Mouse (Mus musculus): ENCODE measurements around the gene Gm45717. TPM values are rescaled to one million over a fixed set of nuclear protein-coding genes. Genes with fewer than 3 reads are reported as not detected.

Gene Gm45717
- polyA plus RNA-seq, 1 experiment from 2014 or later, result not detected

GRCm38 (mm10) chr7:140961416-140961815 lies 5.7 kb upstream of the Gm45717 start:
- Histone ChIP-seq H3K27me3 (no peaks in the 10 kb centered on the region), H3K4me2 (replicated peaks) (no peak overlapping the region), H3K4me1 (peaks cover 8% of the 10 kb centered on the region), H3K4me3 (no peak overlapping the region), H3K9me3 (no peaks in the 10 kb centered on the region), H3K9ac (replicated peaks) (no peak overlapping the region), H3K27ac (replicated peaks) (no peak overlapping the region), H3K36me3 (no peaks in the 10 kb centered on the region)
- WGBS, result 59% methylated on average over 2 of the region's 2 CpGs
- ATAC-seq (replicated peaks), result no peak

GRCm38 (mm10) chr7:140960026-140960425 lies 4.3 kb upstream of the Gm45717 start:
- Histone ChIP-seq H3K4me2 (replicated peaks) (no peak overlapping the region), H3K9ac (replicated peaks) (no peak overlapping the region), H3K36me3 (no peaks in the 10 kb centered on the region), H3K27me3 (no peaks in the 10 kb centered on the region), H3K27ac (replicated peaks) (no peak overlapping the region), H3K4me3 (no peak overlapping the region), H3K4me1 (peaks cover 11% of the 10 kb centered on the region), H3K9me3 (no peaks in the 10 kb centered on the region)
- ATAC-seq (replicated peaks), result no peak
- WGBS, result 42% methylated on average over 5 of the region's 5 CpGs

- Histone ChIP-seq H3K27ac (replicated peaks) (no peak overlapping the region), H3K27me3 (no peaks in the 10 kb centered on the region), H3K9ac (replicated peaks) (no peak overlapping the region), H3K4me3 (no peak overlapping the region), H3K4me2 (replicated peaks) (no peak overlapping the region), H3K4me1 (peaks cover 12% of the 10 kb centered on the region), H3K36me3 (no peaks in the 10 kb centered on the region), H3K9me3 (no peaks in the 10 kb centered on the region)
- ATAC-seq (replicated peaks), result no peak
- WGBS, result 2% methylated on average over 9 of the region's 9 CpGs
Observed at GRCm38 (mm10) chr7:140959181-140959901, 3.6 kb upstream of the Gm45717 start.

DNA sequence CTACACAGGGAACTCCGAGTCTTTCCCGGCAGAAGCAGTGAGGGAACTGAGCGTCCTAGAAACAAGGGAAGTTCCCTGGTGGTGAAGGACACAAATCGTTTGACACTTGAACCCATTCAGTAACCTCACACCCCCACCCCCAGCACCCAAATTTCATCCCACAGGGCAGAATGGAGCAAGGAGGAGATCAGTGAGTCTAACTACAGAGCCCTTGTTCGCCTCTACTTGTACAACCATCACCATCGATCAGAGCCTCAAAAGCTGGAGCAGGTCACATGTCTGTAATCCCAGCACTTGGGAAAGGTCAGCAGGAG lies 776 bp upstream of the Gm45717 start:
- no peak for ATAC-seq (replicated peaks)
- Histone ChIP-seq H3K4me3 (no peak overlapping the region), H3K27ac (replicated peaks) (no peak overlapping the region), H3K27me3 (no peaks in the 10 kb centered on the region), H3K36me3 (no peaks in the 10 kb centered on the region), H3K9me3 (no peaks in the 10 kb centered on the region), H3K9ac (replicated peaks) (no peak overlapping the region), H3K4me2 (replicated peaks) (no peak overlapping the region), H3K4me1 (peaks cover 12% of the 10 kb centered on the region)
- 61% methylated on average over 6 of the region's 6 CpGs for WGBS

DNA sequence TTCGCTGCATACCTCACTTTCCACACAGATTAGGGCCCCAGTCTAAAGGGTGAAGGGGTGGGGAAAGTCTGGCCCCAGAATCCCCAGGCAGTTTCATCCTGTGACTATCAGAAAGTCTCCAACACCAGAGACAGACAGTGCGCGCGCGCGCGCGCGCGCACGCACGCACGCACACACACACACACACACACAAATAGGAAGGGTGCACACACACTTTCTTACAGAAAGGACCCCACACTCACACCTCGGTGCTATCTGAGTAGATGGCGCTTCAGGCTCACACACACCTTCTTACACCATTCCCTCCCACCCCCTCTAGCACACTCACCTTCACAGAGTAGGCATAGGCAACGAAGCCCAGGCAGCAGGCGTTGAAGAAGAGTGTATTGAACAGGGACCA lies 395 bp downstream of the Gm45717 start:
- H3K4me3 ChIP-seq, result peak overlapping the region; percentile 33
- no peaks in the 10 kb centered on the region for H3K36me3 ChIP-seq
- no peak overlapping the region for H3K27ac ChIP-seq (replicated peaks)
- peak overlapping the region; percentile 38 for H3K4me2 ChIP-seq (replicated peaks)
- 0 out of 2 replicates have a peak, but pooled peaks have one; percentile 38 for ATAC-seq (replicated peaks)
- peak overlapping the region; percentile 16 for H3K9ac ChIP-seq (replicated peaks)
- H3K4me1 ChIP-seq, result peaks cover 12% of the 10 kb centered on the region
- 19% methylated on average over 17 of the region's 17 CpGs for WGBS
- no peaks in the 10 kb centered on the region for H3K9me3 ChIP-seq
- H3K27me3 ChIP-seq, result no peaks in the 10 kb centered on the region

DNA sequence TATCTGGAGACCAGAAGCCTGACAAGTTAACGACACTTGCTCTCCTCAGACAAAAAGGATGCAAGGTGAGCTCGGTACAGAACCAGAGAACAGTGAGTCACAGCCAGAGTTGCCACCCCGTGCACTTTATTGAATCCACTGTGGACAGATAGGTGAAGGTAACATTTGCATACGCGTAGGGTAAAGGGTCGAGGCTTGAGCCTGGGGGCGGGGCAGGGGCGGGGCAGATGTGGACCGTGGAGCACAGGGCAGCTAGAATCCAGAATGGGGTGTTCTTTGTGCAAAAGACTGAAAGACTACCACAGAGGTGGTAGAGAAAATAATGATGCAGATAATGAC lies 1.0 kb downstream of the Gm45717 start:
- H3K4me2 ChIP-seq (replicated peaks), result peak overlapping the region; percentile 38
- ATAC-seq (replicated peaks), result no peak
- H3K4me1 ChIP-seq, result peaks cover 12% of the 10 kb centered on the region
- no peaks in the 10 kb centered on the region for H3K9me3 ChIP-seq
- H3K27me3 ChIP-seq, result no peaks in the 10 kb centered on the region
- no peaks in the 10 kb centered on the region for H3K36me3 ChIP-seq
- peak overlapping the region; percentile 33 for H3K4me3 ChIP-seq
- WGBS, result 11% methylated on average over 9 of the region's 9 CpGs
- H3K27ac ChIP-seq (replicated peaks), result no peak overlapping the region
- H3K9ac ChIP-seq (replicated peaks), result peak overlapping the region; percentile 16; the same call in 1 of the 2 replicates

DNA sequence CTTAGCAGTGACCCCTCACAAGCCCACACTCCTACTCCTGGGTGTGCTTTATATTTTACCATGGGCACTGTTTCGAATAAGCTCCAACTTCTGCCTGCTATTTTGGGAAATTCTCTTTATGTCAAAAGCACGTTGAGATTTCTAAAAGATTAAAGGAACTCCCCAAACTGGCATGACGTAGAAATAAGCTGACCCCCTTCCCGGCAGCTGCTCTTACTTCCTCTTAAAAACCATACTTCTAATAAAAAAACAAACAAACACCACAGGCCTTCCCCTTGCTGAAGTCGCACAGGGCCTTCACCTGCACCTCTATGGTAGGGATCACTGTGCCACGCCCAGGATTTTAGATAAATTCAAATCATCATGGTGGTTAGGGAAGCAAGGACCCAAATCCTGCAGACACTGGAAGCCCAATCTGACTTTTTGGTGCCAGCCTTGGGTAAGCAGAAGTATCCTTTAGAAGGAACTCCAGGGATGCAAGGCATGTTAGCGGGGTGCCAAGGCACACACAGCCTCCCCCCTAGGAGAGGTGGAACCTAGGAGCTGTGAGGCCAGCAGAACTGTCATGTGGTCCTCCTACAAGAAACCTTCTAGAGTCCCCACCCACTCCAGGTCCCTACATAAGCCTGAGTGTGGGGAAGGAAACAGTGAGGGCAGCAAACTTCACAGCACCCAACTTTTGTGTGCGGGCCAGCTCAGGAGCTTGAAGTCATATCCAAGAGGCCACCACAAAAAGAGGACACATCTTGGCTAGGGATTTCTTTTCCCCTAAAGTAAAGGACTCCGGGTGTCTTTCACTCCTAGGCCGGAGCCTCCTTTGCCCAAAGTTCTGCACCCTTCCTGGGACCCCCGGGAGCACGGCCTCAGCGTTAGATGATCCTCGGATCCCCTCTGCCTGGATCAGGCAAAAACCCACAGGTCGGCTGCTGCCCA lies 1.7 kb downstream of the Gm45717 start:
- no peak for ATAC-seq (replicated peaks)
- no peak overlapping the region for H3K9ac ChIP-seq (replicated peaks)
- peak overlapping the region; percentile 38; the same call in 1 of the 2 replicates for H3K4me2 ChIP-seq (replicated peaks)
- no peaks in the 10 kb centered on the region for H3K27me3 ChIP-seq
- 68% methylated on average over 15 of the region's 15 CpGs for WGBS
- H3K4me1 ChIP-seq, result peaks cover 5% of the 10 kb centered on the region
- H3K27ac ChIP-seq (replicated peaks), result no peak overlapping the region
- H3K36me3 ChIP-seq, result no peaks in the 10 kb centered on the region
- H3K9me3 ChIP-seq, result no peaks in the 10 kb centered on the region
- peak overlapping the region; percentile 33; the same call in 1 of the 2 replicates for H3K4me3 ChIP-seq

- ATAC-seq (replicated peaks), result no peak
- Histone ChIP-seq H3K9ac (replicated peaks) (no peak overlapping the region), H3K9me3 (no peaks in the 10 kb centered on the region), H3K27ac (replicated peaks) (no peak overlapping the region), H3K36me3 (no peaks in the 10 kb centered on the region), H3K4me2 (replicated peaks) (no peak overlapping the region), H3K4me1 (peaks cover 4% of the 10 kb centered on the region; the same call in 1 of the 2 replicates), H3K27me3 (no peaks in the 10 kb centered on the region), H3K4me3 (no peak overlapping the region)
- WGBS, result 91% methylated on average over 11 of the region's 11 CpGs
Observed at GRCm38 (mm10) chr7:140953133-140953532, 2.6 kb downstream of the Gm45717 start.

DNA sequence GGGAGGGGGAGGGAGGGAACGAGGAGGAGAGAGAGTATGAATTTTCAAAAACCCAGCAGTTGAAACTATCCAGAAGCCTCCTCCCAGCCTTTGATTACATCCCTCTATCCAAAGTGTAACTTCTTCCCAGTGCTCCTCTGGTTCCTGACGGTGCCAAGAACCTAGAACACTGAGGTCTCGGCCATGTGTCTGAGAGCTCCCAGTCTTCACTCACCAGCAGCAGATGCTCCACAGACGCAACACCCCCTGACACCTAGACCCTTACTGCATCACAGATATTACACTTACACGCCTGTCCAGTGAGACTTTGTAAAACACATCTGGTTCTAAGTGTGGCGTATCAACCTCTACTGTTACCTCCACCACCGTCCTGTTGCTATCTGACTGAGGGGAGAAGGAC lies 3.3 kb downstream of the Gm45717 start:
- no peak overlapping the region for H3K4me2 ChIP-seq (replicated peaks)
- no peaks in the 10 kb centered on the region for H3K36me3 ChIP-seq
- peaks cover 4% of the 10 kb centered on the region; the same call in 1 of the 2 replicates for H3K4me1 ChIP-seq
- H3K27me3 ChIP-seq, result no peaks in the 10 kb centered on the region
- H3K9me3 ChIP-seq, result no peaks in the 10 kb centered on the region
- no peak overlapping the region for H3K4me3 ChIP-seq
- H3K27ac ChIP-seq (replicated peaks), result no peak overlapping the region
- H3K9ac ChIP-seq (replicated peaks), result no peak overlapping the region
- WGBS, result 89% methylated on average over 7 of the region's 7 CpGs
- no peak for ATAC-seq (replicated peaks)

GRCm38 (mm10) chr7:140951765-140952164 lies 4.0 kb downstream of the Gm45717 start:
- H3K9ac ChIP-seq (replicated peaks), result no peak overlapping the region
- H3K4me3 ChIP-seq, result no peak overlapping the region
- H3K4me1 ChIP-seq, result peaks cover 4% of the 10 kb centered on the region; the same call in 1 of the 2 replicates
- no peaks in the 10 kb centered on the region for H3K9me3 ChIP-seq
- no peaks in the 10 kb centered on the region for H3K36me3 ChIP-seq
- no peaks in the 10 kb centered on the region for H3K27me3 ChIP-seq
- ATAC-seq (replicated peaks), result no peak
- WGBS, result 89% methylated on average over 6 of the region's 6 CpGs
- H3K4me2 ChIP-seq (replicated peaks), result no peak overlapping the region
- no peak overlapping the region for H3K27ac ChIP-seq (replicated peaks)

DNA sequence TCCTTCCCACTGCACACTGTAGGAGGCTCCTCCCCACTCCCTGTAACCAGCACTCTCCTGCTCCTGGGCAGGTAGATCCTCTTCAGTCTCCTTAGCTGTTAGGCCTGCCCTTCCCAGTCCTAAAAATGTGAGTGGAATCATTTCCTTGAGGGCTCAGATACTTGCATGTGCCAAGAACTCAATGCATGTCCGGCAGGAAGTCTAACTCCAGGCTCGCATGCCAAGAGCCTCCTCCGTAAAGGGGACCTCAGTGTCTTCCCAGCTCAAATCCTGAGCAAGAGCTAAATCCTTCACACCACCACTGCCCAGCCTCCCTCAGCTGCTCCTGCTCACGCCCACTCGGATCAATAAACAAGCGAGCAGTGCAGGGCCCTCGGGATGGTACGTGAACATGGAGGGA lies 4.7 kb downstream of the Gm45717 start:
- Histone ChIP-seq H3K9me3 (no peaks in the 10 kb centered on the region), H3K4me2 (replicated peaks) (no peak overlapping the region), H3K36me3 (no peaks in the 10 kb centered on the region), H3K27ac (replicated peaks) (no peak overlapping the region), H3K4me1 (peaks cover 4% of the 10 kb centered on the region; the same call in 1 of the 2 replicates), H3K4me3 (no peak overlapping the region), H3K9ac (replicated peaks) (no peak overlapping the region), H3K27me3 (no peaks in the 10 kb centered on the region)
- ATAC-seq (replicated peaks), result no peak
- WGBS, result 67% methylated on average over 8 of the region's 8 CpGs

GRCm38 (mm10) chr7:140949824-140950530 lies 5.8 kb downstream of the Gm45717 start, which contains the start of gene Ifitm5:
TSS of gene Ifitm5 (minus strand) at chr7:140950291.
- no peak for ATAC-seq (replicated peaks)
- Histone ChIP-seq H3K27me3 (no peaks in the 10 kb centered on the region), H3K9me3 (no peaks in the 10 kb centered on the region), H3K27ac (replicated peaks) (no peak within 1 kb of the TSS), H3K36me3 (no peaks in the 10 kb centered on the region), H3K9ac (replicated peaks) (no peak within 1 kb of the TSS), H3K4me2 (replicated peaks) (no peak within 1 kb of the TSS), H3K4me3 (no peak within 1 kb of the TSS), H3K4me1 (no peaks in the 10 kb centered on the region)
- WGBS, result 70% methylated on average over 16 of the region's 16 CpGs

All from forebrain, embryonic 15.5 days (tissue).